Mouse (Mus musculus): Measurements from ENCODE around the gene Neurl3.

GRCm38 (mm10) chr1:36302273-36302672, 27.8 kb upstream of the Neurl3 start:
- no peak for TF ChIP-seq CTCF (IDR thresholded peaks at IDR 0.05; ENCODE audit: low read depth, low read length)
- no peak for TF ChIP-seq GATA1 (IDR thresholded peaks at IDR 0.05; ENCODE audit: borderline replicate concordance, low read length)

Measured in G1E (cell line).